Mouse (Mus musculus) forebrain, embryonic 10.5 days (tissue): ENCODE data around the gene Gm15446. TPM values are rescaled to one million over a fixed set of nuclear protein-coding genes. Genes with fewer than 3 reads are reported as not detected.
"Not testable (repeated sequence)": the region's sequence is repeated elsewhere in the genome, so short reads cannot be mapped to it uniquely, and the experiment has no call there.

Source experiments
- DNase-seq: peaks from one replicate; pipeline ENCODE4 v3.0.0-alpha.2; 2017; ENCODE audit warnings: low spot score; ENCODE audit errors: extremely low spot score
- H3K27ac ChIP-seq: fragments of 300-500 bp; sonication (generic); 2 replicates; pipeline ENCODE4 v1.5.1; 2016; ENCODE audit warnings: mild to moderate bottlenecking
- H3K27me3 ChIP-seq: fragments of 300-500 bp; sonication (generic); 2 replicates; pipeline ENCODE4 v1.6.1; 2016; ENCODE audit warnings: mild to moderate bottlenecking; ENCODE audit not compliant: poor library complexity, severe bottlenecking
- H3K36me3 ChIP-seq: fragments of 300-500 bp; sonication (generic); replicated peaks from 2 replicates; pipeline ENCODE4 v1.6.1; 2016; ENCODE audit warnings: mild to moderate bottlenecking, moderate library complexity
- H3K4me1 ChIP-seq: fragments of 300-500 bp; sonication (generic); 2 replicates; pipeline ENCODE4 v1.6.1; 2016
- H3K4me3 ChIP-seq: fragments of 300-500 bp; sonication (generic); 2 replicates; pipeline ENCODE4 v1.5.1; 2016; ENCODE audit warnings: mild to moderate bottlenecking, moderate library complexity
- H3K9me3 ChIP-seq: fragments of 300-500 bp; sonication (generic); 2 replicates; pipeline ENCODE4 v1.6.1; 2016; ENCODE audit warnings: mild to moderate bottlenecking, moderate library complexity
- WGBS: fragments of 180-500 bp; shearing (Covaris S2); methylation state at CpG from one replicate; pipeline ENCODE4 v1.1.7; 2016; 5-methylcytosine and 5-hydroxymethylcytosine counted together
- polyA plus RNA-seq: library from polyadenylated mRNA; unstranded; fragments of >200 nt; fragmentation: Nextera tagmentation; extraction: Ambion mirVana; gene quantifications from 2 replicates; pipeline ENCODE4 v1.2.1, GENCODE M21; 2016

Gm15446 gene
- 0.68 and 0.81 TPM in 2 replicates for polyA plus RNA-seq

- DNase-seq = peak; percentile 80
- H3K27me3 ChIP-seq, H3K9me3 ChIP-seq, H3K4me1 ChIP-seq: not testable (repeated sequence)
- WGBS = under 1% methylated on average over 22 of the region's 22 CpGs
- Histone ChIP-seq H3K36me3 (peaks cover 24% of the 10 kb centered on the region), H3K4me3 (peak within 1 kb of the TSS; percentile 60), H3K27ac (peak within 1 kb of the TSS; percentile 84)
Measured at GRCm38 (mm10) chr5:109923261-109924071, at the start of gene Gm15446. Gene Gm15446 (plus strand): TSS chr5:109923400.

GRCm38 (mm10) chr5:109924129-109924528, 929 bp downstream of the Gm15446 start:
- not testable (repeated sequence) for H3K27me3 ChIP-seq, H3K9me3 ChIP-seq, H3K4me1 ChIP-seq, DNase-seq
- peak overlapping the region; percentile 84 for H3K27ac ChIP-seq
- H3K4me3 ChIP-seq = peak overlapping the region; percentile 60
- peaks cover 27% of the 10 kb centered on the region for H3K36me3 ChIP-seq
- WGBS = 27% methylated on average over 2 of the region's 2 CpGs

GRCm38 (mm10) chr5:109924936-109925335, 1.7 kb downstream of the Gm15446 start:
- H3K4me1 ChIP-seq = peaks cover 10% of the 10 kb centered on the region
- peak overlapping the region; percentile 6; the same call in 1 of the 2 replicates for H3K4me3 ChIP-seq
- no peak overlapping the region for H3K27ac ChIP-seq
- H3K27me3 ChIP-seq = no peaks in the 10 kb centered on the region
- H3K9me3 ChIP-seq = 0 out of 2 replicates have a peak, but pooled peaks cover 8% of the 10 kb centered on the region
- H3K36me3 ChIP-seq = peaks cover 27% of the 10 kb centered on the region
- DNase-seq = no peak

GRCm38 (mm10) chr5:109950281-109950680, 27.1 kb downstream of the Gm15446 start:
- no peak for DNase-seq
- WGBS = no CpG with 5 or more reads among the region's 1 CpGs

GRCm38 (mm10) chr5:109980743-109981142, 57.5 kb downstream of the Gm15446 start:
- H3K9me3 ChIP-seq, H3K27me3 ChIP-seq, H3K4me1 ChIP-seq, H3K4me3 ChIP-seq, H3K27ac ChIP-seq, H3K36me3 ChIP-seq, DNase-seq: not testable (repeated sequence)
- no CpG with 5 or more reads among the region's 2 CpGs for WGBS

More at GRCm38 (mm10) chr5:109950281-109950680, 27.1 kb downstream of the Gm15446 start:
- H3K4me3 ChIP-seq = no peak overlapping the region
- H3K9me3 ChIP-seq = no peaks in the 10 kb centered on the region
- no peaks in the 10 kb centered on the region for H3K36me3 ChIP-seq
- no peaks in the 10 kb centered on the region for H3K27me3 ChIP-seq
- H3K27ac ChIP-seq = no peak overlapping the region
- no peaks in the 10 kb centered on the region for H3K4me1 ChIP-seq

Other genes with a start within 250 kb of the Gm15446 start
- gene 5430403G16Rik, start 232.4 kb upstream of the Gm15446 start, polyA plus RNA-seq = 2.2 and 2.7 TPM in 2 replicates
- 10.1 and 10.9 TPM in 2 replicates for gene 4930522L14Rik, start 171.5 kb upstream of the Gm15446 start, polyA plus RNA-seq
- gene Zfp932, start 73.1 kb downstream of the Gm15446 start, polyA plus RNA-seq = 25.3 and 25.9 TPM in 2 replicates
- gene Gm17655, start 149.1 kb downstream of the Gm15446 start, polyA plus RNA-seq = 6.1 and 6.4 TPM in 2 replicates
- gene Gm35315, start 171.0 kb downstream of the Gm15446 start, polyA plus RNA-seq = 3.5 and 3.8 TPM in 2 replicates
- gene Plcxd1, start 176.6 kb downstream of the Gm15446 start, polyA plus RNA-seq = 1.3 and 1.5 TPM in 2 replicates
- 32.8 and 32.9 TPM in 2 replicates for gene Gtpbp6, start 184.8 kb downstream of the Gm15446 start, polyA plus RNA-seq
- 7.0 and 7.4 TPM in 2 replicates for gene Zfp605, start 186.7 kb downstream of the Gm15446 start, polyA plus RNA-seq
- gene Chfr, start 212.4 kb downstream of the Gm15446 start, polyA plus RNA-seq = 44.7 and 46.0 TPM in 2 replicates